Mouse (Mus musculus): Measurements from ENCODE around the gene Etl4.

- TF ChIP-seq CTCF (IDR thresholded peaks at IDR 0.05; ENCODE audit: low read depth, low read length): no peak
- no peak for TF ChIP-seq POLR2A (IDR thresholded peaks at IDR 0.05; ENCODE audit: extremely low read depth, insufficient read depth, low read length)
Measured at GRCm38 (mm10) chr2:20168156-20168555, 258.6 kb downstream of the Etl4 start.
